Mouse (Mus musculus) adipose tissue, adult 10 weeks (tissue): ENCODE data around the gene Gm6268. TPM values are rescaled to one million over a fixed set of nuclear protein-coding genes. Genes with fewer than 3 reads are reported as not detected.

Experiments
- polyA plus RNA-seq: library from polyadenylated mRNA; stranded (reverse); fragments of 350-450 nt; fragmentation: Illumina TruSeq; extraction: RNeasy Lipid Tissue Mini Kit (QIAGEN cat#74804); gene quantifications from one replicate; pipeline ENCODE4 v1.2.3, GENCODE M21; 2014; ENCODE audit warnings: low read depth, low replicate concordance

Gm6268 gene
- polyA plus RNA-seq, result not detected

DNA sequence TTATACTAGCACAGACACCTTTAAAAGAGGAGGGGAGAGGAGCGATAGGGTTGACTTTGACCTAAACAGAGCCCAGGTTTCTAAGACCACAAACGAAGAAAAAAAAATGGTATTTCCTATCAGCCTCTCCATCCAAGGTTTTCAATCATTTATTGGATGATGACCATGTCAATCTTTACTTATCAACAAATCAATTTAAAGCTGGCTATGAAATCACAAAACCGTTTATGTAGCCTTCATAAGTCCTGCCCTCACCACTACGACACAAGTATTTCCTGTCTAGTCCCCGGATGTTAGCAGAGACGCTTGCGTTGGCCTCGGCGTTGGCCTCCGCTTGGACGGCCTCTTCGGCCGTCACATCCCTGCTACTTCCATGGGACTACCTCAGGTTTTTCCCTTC lies at the start of gene Gm6268:
TSS of gene Gm6268 (plus strand) at position 301 of the 400 bp plus-strand sequence.

Other genes with a start within 250 kb of the Gm6268 start
- gene Zcchc12, start 205.4 kb upstream of the Gm6268 start, polyA plus RNA-seq, result 0.29 TPM
- gene Lonrf3, start 72.9 kb upstream of the Gm6268 start, polyA plus RNA-seq, result 4.7 TPM
- 1.1 TPM for gene Gm14569, start 90.5 kb downstream of the Gm6268 start, polyA plus RNA-seq
- 530 TPM for gene Pgrmc1, start 196.9 kb downstream of the Gm6268 start, polyA plus RNA-seq
- 3.1 TPM for gene Akap17b, start 244.1 kb downstream of the Gm6268 start, polyA plus RNA-seq